Mouse (Mus musculus) left cerebral cortex, postnatal 25 days (tissue): ENCODE data around the gene Grik2. TPM values are rescaled to one million over a fixed set of nuclear protein-coding genes. Genes with fewer than 3 reads are reported as not detected.

ENCODE experiments used
- DNase-seq, 2 experiments: peaks; one replicate each; pipeline ENCODE4 v3.0.0; 2022; ENCODE audit warnings: low spot score in 2 of 2, mixed read lengths in 1 of 2
- intact Hi-C: fragments of 180-260 bp; cut with DNase I; formaldehyde crosslinking; loops from one replicate; pipeline ENCODE4 v1.15.1; 2025
- total RNA-seq, 2 experiments: library from RNA; stranded (reverse); gene quantifications; 2 replicates each; pipeline ENCODE4 v1.2.3; 2021

Gene Grik2
- 10 to 100 TPM; 70.5 to 80.2 TPM for total RNA-seq

DNA sequence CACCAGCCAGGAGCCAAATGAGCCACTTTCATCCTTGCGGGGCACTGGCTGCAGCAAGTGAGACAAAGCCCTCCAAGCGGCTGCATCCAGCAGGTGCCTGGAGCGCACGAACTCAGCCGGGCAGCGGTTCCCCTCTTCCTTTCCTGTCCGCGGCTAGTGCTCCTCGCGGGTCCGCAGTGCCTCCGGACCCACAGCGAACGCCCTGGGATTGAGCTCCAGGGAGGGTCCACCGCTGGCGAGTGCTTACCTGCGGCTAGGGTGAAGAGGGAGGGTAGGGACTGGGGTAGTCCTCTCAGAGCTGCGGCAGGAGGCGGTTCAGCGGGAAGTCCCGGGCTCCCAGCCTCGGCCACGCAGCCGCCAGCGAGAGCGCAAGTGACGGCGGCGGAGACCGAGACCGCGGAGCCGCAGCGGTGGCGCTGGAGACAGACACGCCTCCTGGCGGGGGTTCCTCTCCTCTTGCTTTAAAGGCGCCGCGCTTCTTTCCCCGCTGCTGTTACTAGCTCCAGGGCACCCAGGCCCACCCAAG lies at the start of gene Grik2:
TSS of gene Grik2 (minus strand) at position 386 of the 526 bp plus-strand sequence.
- intact Hi-C loops: loop anchor here (5.0 to 10.0 kb wide), 3 partner anchors 409 to 584 kb away; no protein-coding TSS in a partner anchor
- DNase-seq: peak; percentile 88 to 90

DNA sequence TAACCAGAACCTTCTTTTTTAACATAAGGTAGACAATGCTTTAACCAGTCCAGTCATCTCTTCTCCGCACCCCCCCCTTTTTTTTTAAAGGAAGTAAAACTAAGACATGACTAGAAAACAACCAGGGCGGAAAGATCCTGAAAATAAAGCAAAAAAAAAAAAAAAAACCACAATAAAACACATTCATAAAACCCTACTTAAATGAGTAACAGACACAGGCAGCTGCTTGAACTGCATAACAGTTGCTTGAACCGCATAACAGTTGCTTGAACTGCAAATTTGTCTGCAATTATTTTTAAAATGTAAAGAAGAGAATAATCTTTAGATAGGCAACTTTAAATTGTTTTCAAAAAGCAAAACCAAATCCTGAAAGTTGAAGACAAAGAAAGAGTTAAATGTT lies 45.8 kb upstream of the Grik2 start:
- no peak for DNase-seq
- intact Hi-C loops: no loop called here

DNA sequence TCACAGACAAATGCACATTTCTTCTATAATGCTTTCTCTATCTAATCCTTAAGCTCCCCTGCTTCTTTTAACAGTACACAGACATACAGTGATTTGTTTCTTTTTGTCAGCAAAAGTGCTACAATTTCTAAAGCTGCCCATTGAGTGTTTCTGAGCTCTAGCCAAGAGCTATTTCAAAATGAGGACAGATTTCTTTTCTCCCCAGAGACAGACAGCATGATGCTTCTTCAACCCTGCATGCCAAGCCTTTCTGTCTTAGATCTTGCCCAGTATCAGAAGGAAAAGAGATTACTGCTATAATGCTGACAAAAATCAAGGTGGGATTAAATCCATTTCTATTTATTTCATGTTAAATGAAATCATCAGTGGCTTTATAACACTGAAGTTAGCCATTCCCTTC lies 18.7 kb upstream of the Grik2 start:
- intact Hi-C loops: no loop called here
- DNase-seq: no peak

DNA sequence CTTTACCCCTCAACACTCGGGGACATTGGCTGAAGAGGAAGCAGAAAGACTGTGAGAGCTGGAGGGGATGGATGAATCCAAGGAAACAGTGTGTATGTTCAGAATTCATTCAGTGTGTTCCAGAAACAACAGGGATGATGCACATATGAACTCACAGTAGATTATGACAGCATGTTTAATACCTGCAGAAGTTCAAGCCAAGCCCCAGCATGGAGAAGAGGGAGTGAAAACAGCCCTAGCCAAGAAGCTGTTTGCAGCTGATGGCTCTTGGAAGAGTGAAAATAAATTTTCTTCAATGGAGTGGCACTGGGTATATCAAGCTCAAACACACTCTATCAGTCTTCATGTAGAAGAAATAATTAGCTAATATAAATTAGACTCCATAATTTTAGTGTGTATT lies 12.4 kb upstream of the Grik2 start:
- intact Hi-C loops: no loop called here
- DNase-seq: no peak

DNA sequence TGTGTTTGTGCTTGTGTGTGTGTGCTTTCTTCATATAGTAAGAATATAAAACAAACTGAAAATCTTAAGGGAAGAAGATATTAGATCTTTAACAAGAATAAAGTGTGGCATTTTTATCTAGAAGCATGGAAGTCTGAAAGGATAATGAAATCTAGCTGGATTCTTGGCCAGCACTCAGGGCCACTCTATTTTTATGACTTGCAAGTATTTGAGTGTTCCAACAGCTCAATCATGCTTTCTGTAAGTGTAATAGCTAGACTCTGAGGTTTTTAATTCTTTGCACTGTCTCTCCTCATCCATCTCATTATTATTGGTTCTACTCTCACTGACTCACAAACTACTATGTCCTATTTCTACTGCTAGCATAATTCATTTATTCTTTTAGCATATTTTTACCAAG lies 5.6 kb upstream of the Grik2 start:
- intact Hi-C loops: no loop called here

DNA sequence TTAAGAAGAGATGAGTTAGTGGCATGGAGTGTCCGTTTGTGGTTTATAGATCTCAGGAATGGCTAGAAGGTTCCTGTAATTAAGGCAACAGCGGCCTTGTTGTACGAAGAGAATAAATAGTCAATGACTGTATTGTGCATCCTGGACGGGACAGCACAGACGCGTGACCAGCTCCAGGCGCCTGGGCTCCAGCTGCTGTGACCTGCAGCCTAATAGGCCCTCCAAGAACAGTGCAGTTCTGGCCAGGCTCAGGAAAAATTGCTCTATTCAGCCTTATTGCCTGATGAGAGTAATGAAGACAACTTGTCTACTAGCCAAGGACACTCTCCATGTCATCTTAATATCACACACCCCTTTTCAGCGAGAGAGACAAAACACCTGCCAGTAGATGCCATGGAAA lies 1.8 kb upstream of the Grik2 start:
- intact Hi-C loops: no loop called here
- peak in 1 of 2 experiments; percentile 22 for DNase-seq

More for the DNA sequence above, 5.6 kb upstream of the Grik2 start:
- peak in 1 of 2 experiments; percentile 65 for DNase-seq

DNA sequence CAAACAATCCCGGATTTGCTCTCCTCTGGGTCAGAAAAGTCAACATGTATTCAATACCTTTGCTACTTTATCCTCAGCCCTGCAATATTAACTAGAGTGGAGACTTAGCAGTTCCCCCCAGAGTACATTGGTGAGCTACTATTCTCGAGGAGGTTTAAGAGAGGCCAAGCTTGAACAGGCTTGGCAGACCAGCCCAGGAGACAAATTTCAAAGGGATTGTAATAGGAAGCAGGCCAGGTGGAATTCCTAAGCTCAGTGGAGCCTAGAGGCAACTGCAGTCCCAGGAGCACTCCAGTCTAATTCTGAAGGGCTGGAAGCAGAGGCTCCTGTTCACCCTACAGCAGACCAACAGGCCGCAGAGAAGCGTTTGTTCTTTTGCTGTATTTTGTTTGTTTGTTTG lies 1.1 kb upstream of the Grik2 start:
- DNase-seq: no peak
- intact Hi-C loops: loop anchor here (5.0 to 10.0 kb wide), 3 partner anchors 408 to 583 kb away; no protein-coding TSS in a partner anchor

DNA sequence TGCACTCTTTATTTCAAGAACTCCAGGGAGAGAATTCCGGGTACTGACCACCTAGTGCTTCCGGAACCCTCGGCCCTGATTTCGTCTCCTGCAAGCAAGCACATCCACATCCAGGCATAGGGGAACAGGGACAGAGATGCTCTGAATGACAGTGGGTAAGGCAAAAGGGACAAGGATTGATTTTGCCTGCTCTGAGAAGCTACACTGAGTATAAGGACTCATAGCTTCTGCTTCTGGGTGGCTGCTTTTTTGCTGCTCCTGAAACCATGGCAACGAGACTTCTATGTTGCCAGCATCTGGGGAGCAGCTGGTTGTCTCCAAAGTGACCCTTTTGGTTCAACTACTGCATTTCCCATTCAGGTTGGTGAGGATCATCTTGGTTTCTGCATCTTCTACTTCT lies 348 bp upstream of the Grik2 start:
- no peak for DNase-seq
- intact Hi-C loops: loop anchor here (5.0 to 10.0 kb wide), 3 partner anchors 408 to 583 kb away; no protein-coding TSS in a partner anchor

DNA sequence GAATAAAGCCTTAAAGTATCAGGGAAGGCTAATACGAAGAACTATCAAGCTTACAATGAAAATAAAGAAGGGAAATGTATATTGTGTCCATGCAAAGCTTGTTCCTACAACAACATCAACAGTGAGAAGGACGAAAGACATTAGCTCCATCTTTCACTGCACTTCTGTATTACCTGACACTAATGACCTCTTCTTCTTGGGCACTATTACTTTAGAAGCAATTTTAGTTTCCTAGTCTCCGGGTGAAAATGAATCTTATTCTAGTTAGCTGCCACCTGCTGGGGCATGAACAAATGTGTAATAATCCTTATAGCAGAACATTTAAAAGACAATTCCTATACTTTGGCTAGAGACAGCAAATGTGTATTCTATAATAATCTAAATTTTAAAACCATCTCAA lies 1.9 kb downstream of the Grik2 start:
- intact Hi-C loops: loop anchor here (5.0 to 10.0 kb wide), 3 partner anchors 411 to 586 kb away; no protein-coding TSS in a partner anchor
- peak; percentile 14 to 23 for DNase-seq

DNA sequence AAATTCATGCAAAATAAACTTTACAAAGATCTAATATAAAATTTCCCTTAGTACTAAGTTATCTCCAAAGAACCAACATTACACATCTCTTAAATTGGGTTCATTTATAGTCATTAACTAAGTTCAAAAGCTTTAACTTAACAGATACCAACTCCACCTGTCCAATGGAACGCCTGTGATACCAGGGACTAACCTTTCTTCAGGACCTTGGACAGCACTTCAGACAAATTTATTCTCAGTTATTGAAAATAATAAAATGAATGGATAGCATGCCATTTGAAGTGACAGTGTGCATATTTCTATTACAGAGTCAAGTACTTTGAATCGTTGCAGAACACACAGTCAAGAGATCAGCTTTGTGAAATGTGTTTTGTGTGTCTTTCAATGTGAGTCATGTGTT lies 3.1 kb downstream of the Grik2 start:
- intact Hi-C loops: loop anchor here (5.0 to 10.0 kb wide), 3 partner anchors 412 to 587 kb away; no protein-coding TSS in a partner anchor
- DNase-seq: no peak

DNA sequence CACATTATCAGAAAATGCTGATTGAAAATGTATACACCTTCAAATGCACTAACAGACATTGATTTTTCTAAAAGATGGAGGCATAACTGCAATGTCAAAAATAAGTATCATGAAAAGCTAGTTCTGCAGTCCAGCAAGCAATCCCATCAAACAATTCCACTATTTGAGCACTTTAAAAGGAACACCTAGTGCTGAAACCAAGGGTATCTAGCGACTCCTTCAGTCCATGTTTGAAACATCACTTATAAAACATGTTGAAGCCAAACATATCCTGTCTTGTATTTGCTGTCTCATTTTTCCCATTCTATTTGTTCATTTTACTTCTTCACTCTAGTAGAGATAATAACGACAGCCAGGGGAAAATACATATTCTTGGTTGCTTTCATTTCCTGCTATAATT lies 3.7 kb downstream of the Grik2 start:
- peak; percentile 28 to 70 for DNase-seq
- intact Hi-C loops: loop anchor here (5.0 to 10.0 kb wide), 3 partner anchors 412 to 587 kb away; no protein-coding TSS in a partner anchor

DNA sequence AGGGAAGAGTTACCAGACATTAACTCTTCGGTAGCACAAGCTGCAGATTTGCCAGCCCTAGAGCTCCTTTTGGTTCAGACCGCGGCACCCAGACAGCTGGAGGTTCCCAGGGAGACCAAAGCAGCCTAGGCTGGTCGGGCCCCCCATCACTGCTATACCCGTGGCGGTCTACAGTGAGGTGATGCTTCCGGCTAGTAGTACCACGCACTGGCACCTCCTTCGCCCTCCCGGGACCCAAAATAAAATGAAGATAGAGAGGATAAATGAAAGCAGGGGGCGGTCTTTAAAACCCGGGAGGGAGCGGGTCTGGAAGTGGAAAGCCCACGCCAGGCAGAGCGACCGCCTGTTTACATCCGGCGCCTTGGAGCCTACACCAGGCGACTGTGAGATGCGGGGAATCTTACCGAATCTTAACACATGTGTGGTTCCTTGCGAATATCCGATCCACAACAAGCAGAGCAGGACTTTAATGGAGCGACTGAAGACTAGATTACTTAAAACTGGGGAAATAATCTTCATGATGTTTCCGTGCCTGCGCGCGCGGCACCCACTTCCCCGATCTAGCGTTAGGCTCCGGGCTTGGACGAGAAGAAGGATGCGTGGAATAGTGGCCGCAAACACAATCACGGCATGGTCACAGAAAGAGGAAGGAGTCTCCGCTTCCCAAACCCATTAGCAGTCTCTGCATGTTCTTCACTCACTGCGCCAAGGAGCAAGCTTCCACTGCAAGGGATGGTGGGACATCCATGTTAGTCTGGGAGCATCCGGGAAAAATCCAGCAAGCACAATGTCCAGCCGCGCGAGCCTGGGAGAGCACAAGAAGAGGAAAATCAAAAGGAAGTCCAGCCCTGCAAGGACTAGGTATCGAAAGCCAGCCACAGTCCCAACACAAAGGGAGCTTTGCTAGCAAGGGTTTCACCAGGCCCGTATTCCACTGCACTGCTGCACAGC lies 5.5 kb downstream of the Grik2 start:
- intact Hi-C loops: loop anchor here (10.0 kb wide), 1 partner anchor 528 kb away; no protein-coding TSS in a partner anchor
- peak; percentile 69 for DNase-seq

DNA sequence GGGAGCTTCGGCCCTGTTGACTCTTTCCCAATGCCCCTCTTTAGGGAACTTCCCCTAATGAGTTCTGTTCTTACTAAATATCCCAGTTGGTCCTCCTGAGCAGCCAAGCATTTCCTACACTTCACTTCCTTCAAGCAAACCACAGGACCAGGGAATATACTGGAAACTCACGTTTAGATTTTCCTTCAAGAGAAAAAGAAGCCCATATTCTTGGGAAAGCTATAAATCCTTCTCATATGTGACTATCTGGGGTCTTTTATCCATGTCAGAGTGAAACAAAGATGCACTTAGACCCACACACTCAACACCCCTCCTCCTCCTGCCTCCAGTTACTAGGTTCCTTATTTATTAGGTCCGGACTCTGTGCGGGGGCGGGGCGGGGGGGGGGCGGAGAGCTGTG lies 6.5 kb downstream of the Grik2 start:
- peak; percentile 15 to 31 for DNase-seq
- intact Hi-C loops: loop anchor here (10.0 kb wide), 1 partner anchor 527 kb away; no protein-coding TSS in a partner anchor

DNA sequence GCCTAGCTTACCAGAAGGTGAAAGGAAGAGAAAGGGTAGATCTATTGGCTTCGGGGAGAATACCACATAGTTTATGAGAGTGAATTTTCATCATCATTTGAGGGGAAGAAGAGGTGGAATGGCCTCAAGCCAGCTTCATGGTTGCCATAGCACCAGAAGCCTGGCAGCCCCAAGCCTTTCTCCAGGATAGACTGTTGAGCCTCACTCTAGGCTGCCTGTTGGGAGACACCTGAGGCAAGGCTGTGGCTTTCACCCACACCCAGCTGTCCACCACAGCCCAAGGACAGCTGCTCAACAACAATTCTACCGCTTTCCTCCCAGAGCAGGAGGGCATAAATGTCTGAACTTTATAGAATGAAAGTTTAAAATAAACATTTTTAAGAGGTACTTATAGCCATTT lies 8.1 kb downstream of the Grik2 start:
- intact Hi-C loops: loop anchor here (10.0 kb wide), 1 partner anchor 526 kb away; no protein-coding TSS in a partner anchor
- peak; percentile 55 to 81 for DNase-seq

DNA sequence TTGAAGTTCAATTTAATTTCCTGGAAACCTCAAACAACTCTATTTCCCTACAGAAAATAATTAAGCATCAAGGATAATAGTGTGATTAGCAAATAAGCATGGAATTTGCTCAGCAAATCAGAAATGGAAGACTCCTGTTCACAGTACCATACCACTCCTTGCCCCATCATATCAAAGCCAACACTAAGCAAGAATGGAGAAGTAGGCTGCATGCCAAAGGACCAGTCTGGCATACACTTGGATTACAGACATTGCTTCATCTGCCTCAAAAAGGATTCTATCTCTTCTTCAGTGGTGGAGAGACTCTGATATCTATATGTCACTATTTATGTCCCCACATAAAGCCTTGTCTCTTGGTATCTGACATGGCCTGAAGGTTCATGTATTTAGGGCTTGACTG lies 19.7 kb downstream of the Grik2 start:
- no peak for DNase-seq
- intact Hi-C loops: no loop called here

DNA sequence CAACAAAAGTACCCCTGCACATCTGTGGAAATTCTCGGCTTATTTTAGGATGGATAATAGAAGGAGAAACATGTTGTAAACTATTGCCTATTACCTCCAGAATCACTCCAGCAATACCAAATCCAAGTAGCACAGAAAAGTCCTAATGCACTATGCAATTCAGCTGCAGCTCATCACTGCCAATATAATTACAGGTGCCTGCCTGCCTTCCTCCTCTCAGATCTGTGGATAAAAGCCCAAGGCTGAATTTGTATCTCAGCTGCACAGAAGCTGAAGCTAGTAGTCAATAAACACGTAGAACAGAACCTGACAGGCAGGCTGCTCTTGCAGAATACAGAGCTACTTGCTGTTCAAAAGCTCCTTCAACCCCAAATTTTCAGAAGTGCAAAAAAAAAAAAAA lies 21.0 kb downstream of the Grik2 start:
- no peak for DNase-seq

DNA sequence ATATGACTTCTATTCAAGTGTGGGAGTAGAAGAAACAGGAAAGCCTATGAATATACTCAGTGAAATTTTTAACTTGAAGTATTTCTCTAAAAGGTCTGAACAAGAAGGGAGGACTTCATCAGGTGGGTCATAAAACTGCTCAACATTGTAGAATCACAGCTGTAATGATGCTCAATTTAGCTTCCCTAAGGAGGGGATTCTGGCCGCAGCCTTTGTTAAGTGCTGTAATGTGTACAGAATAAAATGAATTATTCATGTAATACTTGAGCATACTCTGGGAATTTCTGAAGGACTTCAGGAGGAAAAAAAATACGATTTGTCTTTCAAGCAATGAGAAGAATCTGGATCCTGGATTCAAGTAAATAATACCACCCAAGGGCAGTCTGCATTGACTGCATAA lies 26.0 kb downstream of the Grik2 start:
- no peak for DNase-seq
- intact Hi-C loops: no loop called here

More for the DNA sequence above, 21.0 kb downstream of the Grik2 start:
- intact Hi-C loops: no loop called here

DNA sequence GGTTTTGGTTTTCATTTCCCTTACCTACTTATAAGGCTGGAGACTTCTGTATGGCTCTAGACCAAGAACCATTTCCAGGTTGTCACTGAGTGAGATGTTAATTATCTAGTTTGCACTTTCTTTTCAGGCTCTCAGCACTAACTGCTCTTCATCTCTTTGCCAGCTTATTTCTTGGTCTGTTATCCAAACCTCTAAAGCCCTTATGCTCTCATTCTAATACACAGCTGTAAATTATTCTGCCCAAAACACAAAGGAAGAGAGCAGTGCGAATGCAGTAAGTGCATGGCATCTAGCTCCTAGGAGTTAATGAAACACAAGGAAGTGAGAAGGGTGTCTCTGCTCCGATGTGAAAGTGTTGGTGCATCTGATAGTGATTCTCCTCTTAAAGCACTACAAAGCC lies 36.8 kb downstream of the Grik2 start:
- no peak for DNase-seq
- intact Hi-C loops: no loop called here

DNA sequence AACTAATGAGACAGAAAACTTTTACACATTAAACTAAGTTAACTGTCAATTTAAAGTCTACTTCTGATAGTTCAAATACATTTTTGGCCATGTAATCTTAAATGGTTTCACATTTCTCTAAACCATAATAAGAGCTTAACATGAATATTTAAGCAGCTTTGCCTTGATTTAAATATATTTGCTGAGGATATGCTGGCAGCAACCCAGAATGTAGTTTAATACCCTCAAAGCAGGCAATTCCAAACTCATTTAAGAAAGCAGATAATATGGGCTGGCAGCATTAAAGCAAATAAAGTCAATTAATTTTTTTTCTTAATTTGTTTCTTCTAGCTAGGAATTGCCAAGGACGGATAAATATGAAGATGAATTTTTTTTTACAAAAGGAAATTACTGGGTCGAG lies 56.7 kb downstream of the Grik2 start:
- intact Hi-C loops: no loop called here
- DNase-seq: no peak

DNA sequence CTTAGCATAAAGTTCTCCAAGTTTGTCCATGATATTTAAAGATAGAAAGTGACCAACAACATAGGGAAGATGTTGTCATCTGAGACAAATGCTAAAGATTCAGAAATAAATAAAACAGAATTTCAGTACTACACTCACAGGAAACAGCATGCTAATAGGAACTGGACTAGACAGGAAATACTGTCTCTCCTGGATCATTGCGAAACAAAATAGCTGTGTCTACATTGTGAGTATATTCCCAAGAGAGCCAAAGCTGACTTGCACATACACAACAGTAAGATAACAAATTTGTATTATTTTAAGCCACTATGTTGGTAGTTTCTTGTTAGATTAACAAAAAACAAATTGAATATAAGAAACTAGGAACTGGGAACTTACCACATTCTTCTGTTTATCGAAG lies 64.9 kb downstream of the Grik2 start:
- no peak for DNase-seq

More for the DNA sequence above, 64.9 kb downstream of the Grik2 start:
- intact Hi-C loops: no loop called here
